Mouse (Mus musculus): ENCODE measurements at regions not wholly inside any gene's neighbourhood (a gene's known extent, or its start where the extent isn't known, plus 50 kb on each side); places are given as distances from the start of the nearest gene placed in this dataset.
"Not testable (repeated sequence)": the region's sequence is repeated elsewhere in the genome, so short reads cannot be mapped to it uniquely, and the experiment has no call there.

- DNase-seq, result no peak
Observed at GRCm38 (mm10) chr8:102223097-102223496, 562.3 kb downstream of the Cdh11 start.

GRCm38 (mm10) chr8:102205633-102206032 lies 579.8 kb downstream of the Cdh11 start:
- no peak for DNase-seq

GRCm38 (mm10) chr8:102159541-102160197 lies 625.8 kb downstream of the Cdh11 start:
- no peak for DNase-seq

- DNase-seq, result no peak
Observed at GRCm38 (mm10) chr8:102118657-102119056, 666.8 kb downstream of the Cdh11 start.

GRCm38 (mm10) chr8:102116846-102117403 lies 668.5 kb downstream of the Cdh11 start:
- no peak for DNase-seq

- no peak for DNase-seq
Observed at GRCm38 (mm10) chr8:102103773-102104172, 681.7 kb downstream of the Cdh11 start.

- DNase-seq, result no peak
Observed at GRCm38 (mm10) chr8:102096726-102097125, 688.7 kb downstream of the Cdh11 start.

GRCm38 (mm10) chr8:102085927-102086326 lies 699.5 kb downstream of the Cdh11 start:
- peak in 1 of 2 experiments; percentile 2 for DNase-seq

GRCm38 (mm10) chr8:102075611-102076010 lies 709.8 kb downstream of the Cdh11 start:
- DNase-seq, result no peak

GRCm38 (mm10) chr8:102064137-102064536 lies 721.3 kb downstream of the Cdh11 start:
- DNase-seq, result no peak

GRCm38 (mm10) chr8:102053429-102053828 lies 732.0 kb downstream of the Cdh11 start:
- no peak for DNase-seq

- DNase-seq, result no peak
Observed at GRCm38 (mm10) chr8:102026956-102027927, 758.2 kb downstream of the Cdh11 start.

- no peak for DNase-seq
Observed at GRCm38 (mm10) chr8:102024472-102024871, 761.0 kb downstream of the Cdh11 start.

GRCm38 (mm10) chr8:102017776-102018175 lies 767.7 kb downstream of the Cdh11 start:
- DNase-seq, result no peak

GRCm38 (mm10) chr8:102000326-102001016 lies 785.0 kb downstream of the Cdh11 start:
- no peak for DNase-seq

- not testable (repeated sequence) for DNase-seq
Observed at GRCm38 (mm10) chr8:101996761-101997160, 788.7 kb downstream of the Cdh11 start.

- DNase-seq, result no peak
Observed at GRCm38 (mm10) chr8:101956832-101957231, 828.6 kb downstream of the Cdh11 start.

- DNase-seq, result no peak
Observed at GRCm38 (mm10) chr8:101950599-101950998, 834.8 kb downstream of the Cdh11 start.

- no peak for DNase-seq
Observed at GRCm38 (mm10) chr8:101937859-101938258, 847.6 kb downstream of the Cdh11 start.

GRCm38 (mm10) chr8:101913665-101914064 lies 871.8 kb downstream of the Cdh11 start:
- no peak for DNase-seq
